Mouse (Mus musculus): ENCODE results near the gene Gm20431. TPM values are rescaled to one million over a fixed set of nuclear protein-coding genes. Genes with fewer than 3 reads are reported as not detected.
A peak's percentile ranks its signal among the peaks of the same experiment; 100 is the strongest.

Gene Gm20431
- polyA plus RNA-seq, 1 experiment from 2014 or later = 5.2 TPM

GRCm38 (mm10) chr2:167631181-167631590, 30.1 kb downstream of the Gm20431 start:
- H3K27ac ChIP-seq (ENCODE audit: low read length) = peak overlapping the region; percentile 86
- DNase-seq (ENCODE audit: low spot score) (no peak), ATAC-seq (no peak)
- WGBS = 1% methylated on average over 26 of the region's 31 CpGs
- H3K36me3 ChIP-seq (ENCODE audit: insufficient read depth, low read length) = no peaks in the 10 kb centered on the region
- no peaks in the 10 kb centered on the region for H3K27me3 ChIP-seq (replicated peaks; ENCODE audit: insufficient read depth, low read length)
- peaks cover 30% of the 10 kb centered on the region for H3K4me1 ChIP-seq (ENCODE audit: insufficient read depth, low read depth, low read length)
- H3K9me3 ChIP-seq (ENCODE audit: low read length) = no peaks in the 10 kb centered on the region
- H3K9ac ChIP-seq (replicated peaks; ENCODE audit: low read depth) = peak overlapping the region; percentile 92
- TF ChIP-seq CTCF (IDR thresholded peaks at IDR 0.05) (no peak), EP300 (IDR thresholded peaks at IDR 0.05) (no peak)
- H3K4me3 ChIP-seq (ENCODE audit: low read depth, low read length) = peak overlapping the region; percentile 92
- H3K4me2 ChIP-seq (replicated peaks; ENCODE audit: low read depth, low read length) = peak overlapping the region; percentile 94

GRCm38 (mm10) chr2:167630421-167630820, 30.9 kb downstream of the Gm20431 start:
- peak overlapping the region; percentile 94 for H3K4me2 ChIP-seq (replicated peaks; ENCODE audit: low read depth, low read length)
- DNase-seq (ENCODE audit: low spot score) (no peak), ATAC-seq (no peak)
- 34% methylated on average over 5 of the region's 5 CpGs for WGBS
- no peaks in the 10 kb centered on the region for H3K9me3 ChIP-seq (ENCODE audit: low read length)
- no peak for TF ChIP-seq EP300 (IDR thresholded peaks at IDR 0.05)
- TF ChIP-seq CTCF (IDR thresholded peaks at IDR 0.05) = no peak
- no peaks in the 10 kb centered on the region for H3K27me3 ChIP-seq (replicated peaks; ENCODE audit: insufficient read depth, low read length)
- no peaks in the 10 kb centered on the region for H3K36me3 ChIP-seq (ENCODE audit: insufficient read depth, low read length)
- peaks cover 30% of the 10 kb centered on the region for H3K4me1 ChIP-seq (ENCODE audit: insufficient read depth, low read depth, low read length)
- peak overlapping the region; percentile 86; the same call in 1 of the 2 replicates for H3K27ac ChIP-seq (ENCODE audit: low read length)
- peak overlapping the region; percentile 92 for H3K4me3 ChIP-seq (ENCODE audit: low read depth, low read length)
- H3K9ac ChIP-seq (replicated peaks; ENCODE audit: low read depth) = peak overlapping the region; percentile 92

- peak overlapping the region; percentile 7; the same call in 1 of the 2 replicates for H3K27ac ChIP-seq (ENCODE audit: low read length)
- H3K4me2 ChIP-seq (replicated peaks; ENCODE audit: low read depth, low read length) = peak overlapping the region; percentile 94
- WGBS = 60% methylated on average over 11 of the region's 11 CpGs
- DNase-seq (ENCODE audit: low spot score) (no peak), ATAC-seq (no peak)
- no peaks in the 10 kb centered on the region for H3K36me3 ChIP-seq (ENCODE audit: insufficient read depth, low read length)
- no peak overlapping the region for H3K4me3 ChIP-seq (ENCODE audit: low read depth, low read length)
- H3K27me3 ChIP-seq (replicated peaks; ENCODE audit: insufficient read depth, low read length) = no peaks in the 10 kb centered on the region
- H3K9me3 ChIP-seq (ENCODE audit: low read length) = no peaks in the 10 kb centered on the region
- peaks cover 30% of the 10 kb centered on the region for H3K4me1 ChIP-seq (ENCODE audit: insufficient read depth, low read depth, low read length)
- TF ChIP-seq EP300 (IDR thresholded peaks at IDR 0.05) = no peak
- TF ChIP-seq CTCF (IDR thresholded peaks at IDR 0.05) = no peak
- H3K9ac ChIP-seq (replicated peaks; ENCODE audit: low read depth) = 0 out of 2 replicates have a peak overlapping the region, but pooled peaks have one; percentile 13
Observed at GRCm38 (mm10) chr2:167629665-167630209, 31.6 kb downstream of the Gm20431 start.

- TF ChIP-seq CTCF (IDR thresholded peaks at IDR 0.05) (no peak), EP300 (IDR thresholded peaks at IDR 0.05) (peak; percentile 29; the same call in 1 of the 2 replicates)
- no peak overlapping the region; the same call in 1 of the 2 replicates for H3K4me2 ChIP-seq (replicated peaks; ENCODE audit: low read depth, low read length)
- no peaks in the 10 kb centered on the region for H3K27me3 ChIP-seq (replicated peaks; ENCODE audit: insufficient read depth, low read length)
- no peaks in the 10 kb centered on the region for H3K36me3 ChIP-seq (ENCODE audit: insufficient read depth, low read length)
- peaks cover 30% of the 10 kb centered on the region for H3K4me1 ChIP-seq (ENCODE audit: insufficient read depth, low read depth, low read length)
- WGBS = 15% methylated on average over 4 of the region's 4 CpGs
- H3K27ac ChIP-seq (ENCODE audit: low read length) = no peak overlapping the region
- DNase-seq (ENCODE audit: low spot score) (peak; percentile 68), ATAC-seq (peak; percentile 11)
- H3K4me3 ChIP-seq (ENCODE audit: low read depth, low read length) = no peak overlapping the region
- H3K9me3 ChIP-seq (ENCODE audit: low read length) = no peaks in the 10 kb centered on the region
- no peak overlapping the region for H3K9ac ChIP-seq (replicated peaks; ENCODE audit: low read depth)
Observed at GRCm38 (mm10) chr2:167628872-167629271, 32.4 kb downstream of the Gm20431 start.

GRCm38 (mm10) chr2:167627019-167627418, 34.3 kb downstream of the Gm20431 start:
- peaks cover 31% of the 10 kb centered on the region for H3K4me1 ChIP-seq (ENCODE audit: insufficient read depth, low read depth, low read length)

GRCm38 (mm10) chr2:167625670-167626069, 35.6 kb downstream of the Gm20431 start:
- H3K27me3 ChIP-seq (replicated peaks; ENCODE audit: insufficient read depth, low read length) = no peaks in the 10 kb centered on the region
- H3K4me3 ChIP-seq (ENCODE audit: low read depth, low read length) = no peak overlapping the region
- no peak overlapping the region for H3K27ac ChIP-seq (ENCODE audit: low read length)
- no peak overlapping the region for H3K4me2 ChIP-seq (replicated peaks; ENCODE audit: low read depth, low read length)
- no peaks in the 10 kb centered on the region for H3K9me3 ChIP-seq (ENCODE audit: low read length)
- TF ChIP-seq EP300 (IDR thresholded peaks at IDR 0.05) = no peak
- TF ChIP-seq CTCF (IDR thresholded peaks at IDR 0.05) = no peak
- H3K4me1 ChIP-seq (ENCODE audit: insufficient read depth, low read depth, low read length) = peaks cover 34% of the 10 kb centered on the region
- no peak for DNase-seq (ENCODE audit: low spot score)
- no peak overlapping the region for H3K9ac ChIP-seq (replicated peaks; ENCODE audit: low read depth)
- no peak for ATAC-seq
- WGBS = 41% methylated on average over 2 of the region's 2 CpGs
- H3K36me3 ChIP-seq (ENCODE audit: insufficient read depth, low read length) = no peaks in the 10 kb centered on the region

More at GRCm38 (mm10) chr2:167627019-167627418, 34.3 kb downstream of the Gm20431 start:
- DNase-seq (ENCODE audit: low spot score) (no peak), ATAC-seq (no peak)
- Histone ChIP-seq H3K4me2 (replicated peaks; ENCODE audit: low read depth, low read length) (no peak overlapping the region), H3K9me3 (ENCODE audit: low read length) (no peaks in the 10 kb centered on the region), H3K4me3 (ENCODE audit: low read depth, low read length) (no peak overlapping the region), H3K9ac (replicated peaks; ENCODE audit: low read depth) (no peak overlapping the region), H3K27ac (ENCODE audit: low read length) (no peak overlapping the region), H3K36me3 (ENCODE audit: insufficient read depth, low read length) (no peaks in the 10 kb centered on the region), H3K27me3 (replicated peaks; ENCODE audit: insufficient read depth, low read length) (no peaks in the 10 kb centered on the region)
- WGBS = 89% methylated on average over 7 of the region's 7 CpGs
- TF ChIP-seq EP300 (IDR thresholded peaks at IDR 0.05) = no peak
- TF ChIP-seq CTCF (IDR thresholded peaks at IDR 0.05) = no peak
